Mouse (Mus musculus) lung, postnatal 0 days (tissue): ENCODE results near the gene Hes5. TPM values are rescaled to one million over a fixed set of nuclear protein-coding genes. Genes with fewer than 3 reads are reported as not detected.

Experiments
- ATAC-seq: fragments of 200-750 bp; cut with Nextera tagmentation; 2 replicates; pipeline ENCODE4 v1.8.0; 2017; ENCODE audit warnings: moderate library complexity
- DNase-seq: peaks from one replicate; pipeline ENCODE4 v3.0.0-alpha.2; 2016; ENCODE audit warnings: low spot score
- H3K27ac ChIP-seq: fragments of 300-500 bp; sonication (generic); 2 replicates; pipeline ENCODE4 v1.5.1; 2014; ENCODE audit warnings: antibody characterized with exemption, mild to moderate bottlenecking, low read length, mixed read lengths
- H3K27me3 ChIP-seq: fragments of 300-500 bp; sonication (generic); replicated peaks from 2 replicates; pipeline ENCODE4 v1.6.1; 2014; ENCODE audit warnings: low read length, mixed read lengths; ENCODE audit not compliant: insufficient read depth
- H3K36me3 ChIP-seq: fragments of 300-500 bp; sonication (generic); 2 replicates; pipeline ENCODE4 v1.6.1; 2014; ENCODE audit warnings: low read length, mixed read lengths; ENCODE audit not compliant: insufficient read depth
- H3K4me1 ChIP-seq: fragments of 300-500 bp; sonication (generic); 2 replicates; pipeline ENCODE4 v1.6.1; 2014; ENCODE audit warnings: antibody characterized with exemption, low read depth, low read length, mixed read lengths; ENCODE audit not compliant: insufficient read depth
- H3K4me2 ChIP-seq: fragments of 300-500 bp; sonication (generic); replicated peaks from 2 replicates; pipeline ENCODE4 v1.6.1; 2014; ENCODE audit warnings: low read depth, mild to moderate bottlenecking, low read length, moderate library complexity, mixed read lengths
- H3K4me3 ChIP-seq: fragments of 300-500 bp; sonication (generic); 2 replicates; pipeline ENCODE4 v1.5.1; 2014; ENCODE audit warnings: low read depth, low read length
- H3K9ac ChIP-seq: fragments of 300-500 bp; sonication (generic); replicated peaks from 2 replicates; pipeline ENCODE4 v1.6.1; 2014; ENCODE audit warnings: low read depth, mild to moderate bottlenecking
- H3K9me3 ChIP-seq: fragments of 300-500 bp; sonication (generic); 2 replicates; pipeline ENCODE4 v1.6.1; 2016; ENCODE audit warnings: low read length, mixed read lengths
- CTCF ChIP-seq: IDR thresholded peaks from 2 replicates; pipeline ENCODE4 v1.5.1; 2016; ENCODE audit warnings: antibody characterized with exemption, mild to moderate bottlenecking
- EP300 ChIP-seq: IDR thresholded peaks from 2 replicates; pipeline ENCODE4 v1.6.1; 2016; ENCODE audit warnings: antibody characterized with exemption, mild to moderate bottlenecking, control low read depth
- WGBS: fragments of 180-500 bp; shearing (Covaris S2); extraction: QIAGEN DNeasy Blood & Tissue Kit; methylation state at CpG from one replicate; pipeline ENCODE4 v1.1.7; 2014; 5-methylcytosine and 5-hydroxymethylcytosine counted together
- polyA plus RNA-seq: library from polyadenylated mRNA; unstranded; fragments of >200 nt; fragmentation: Nextera tagmentation; extraction: Ambion mirVana; gene quantifications from 2 replicates; pipeline ENCODE4 v1.2.1, GENCODE M21; 2015

The Hes5 gene
- polyA plus RNA-seq, 1 experiment from 2014 or later = 0.10 TPM

DNA sequence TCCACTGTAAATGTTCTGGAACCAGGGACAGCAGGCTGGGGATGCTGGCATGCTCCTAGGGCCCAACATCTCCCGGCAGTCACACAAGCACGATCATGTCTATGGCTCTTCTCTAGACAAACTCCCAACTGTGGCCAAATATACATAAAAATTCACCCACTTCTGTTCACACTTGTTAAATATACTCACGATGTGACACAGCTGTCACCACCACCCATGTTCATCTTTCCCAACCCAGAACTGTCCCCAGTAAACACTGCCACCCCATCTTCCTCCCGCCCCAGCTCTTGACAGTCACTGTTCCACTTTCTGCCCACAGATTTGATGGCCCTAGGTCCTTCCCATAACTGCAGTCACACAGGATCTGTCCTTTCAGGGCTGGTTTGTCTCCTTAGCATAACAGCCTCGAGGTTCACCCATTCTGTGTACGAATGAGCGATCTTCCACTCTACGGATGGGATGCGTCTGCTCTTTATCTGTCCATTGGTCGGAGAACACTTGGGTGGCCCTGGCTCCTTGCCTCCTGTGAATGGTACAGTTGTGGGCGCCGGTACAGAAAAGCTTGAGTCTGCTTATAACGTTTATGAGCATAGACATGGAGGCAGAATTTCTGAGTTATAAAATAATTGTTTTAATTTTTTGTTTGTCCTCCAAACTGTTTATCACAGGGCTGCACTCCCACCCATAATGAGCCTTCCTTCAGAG, 3.3 kb upstream of the Hes5 start:
- no peak overlapping the region for H3K9ac ChIP-seq
- H3K4me3 ChIP-seq = no peak overlapping the region
- no peaks in the 10 kb centered on the region for H3K36me3 ChIP-seq
- H3K9me3 ChIP-seq = no peaks in the 10 kb centered on the region
- H3K27me3 ChIP-seq = peaks cover 61% of the 10 kb centered on the region
- WGBS = 50% methylated on average over 13 of the region's 13 CpGs
- ATAC-seq (no peak), DNase-seq (no peak)
- H3K4me1 ChIP-seq = no peaks in the 10 kb centered on the region
- TF ChIP-seq CTCF = no peak
- no peak for TF ChIP-seq EP300
- no peak overlapping the region for H3K4me2 ChIP-seq
- H3K27ac ChIP-seq = no peak overlapping the region

DNA sequence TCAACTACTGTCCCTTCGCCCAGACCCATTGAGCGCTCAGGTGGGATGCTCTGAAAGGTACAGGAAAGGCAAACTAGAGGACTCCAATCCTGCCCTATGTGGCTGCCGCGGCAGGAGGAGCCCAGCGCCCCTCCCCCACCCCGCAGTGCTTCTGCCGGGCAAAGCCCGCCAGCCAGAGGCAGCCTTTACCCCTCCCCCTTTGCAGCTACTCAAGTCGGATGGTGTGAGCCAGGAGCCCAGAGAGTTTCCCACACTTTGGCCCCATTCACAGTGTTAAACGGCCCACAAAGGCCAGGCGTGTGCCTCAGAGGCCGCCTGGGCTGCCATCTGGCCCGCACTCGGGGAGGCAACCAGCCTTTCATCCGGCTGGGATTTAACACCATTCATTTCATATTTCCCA, 2.6 kb upstream of the Hes5 start:
- Histone ChIP-seq H3K9ac (no peak overlapping the region), H3K36me3 (no peaks in the 10 kb centered on the region), H3K4me2 (0 out of 2 replicates have a peak overlapping the region, but pooled peaks have one; percentile 3), H3K27me3 (peaks cover 61% of the 10 kb centered on the region), H3K4me1 (no peaks in the 10 kb centered on the region), H3K4me3 (no peak overlapping the region), H3K9me3 (no peaks in the 10 kb centered on the region), H3K27ac (no peak overlapping the region)
- TF ChIP-seq EP300 = no peak
- TF ChIP-seq CTCF = no peak
- DNase-seq = no peak
- WGBS = 3% methylated on average over 15 of the region's 15 CpGs
- ATAC-seq = no peak

DNA sequence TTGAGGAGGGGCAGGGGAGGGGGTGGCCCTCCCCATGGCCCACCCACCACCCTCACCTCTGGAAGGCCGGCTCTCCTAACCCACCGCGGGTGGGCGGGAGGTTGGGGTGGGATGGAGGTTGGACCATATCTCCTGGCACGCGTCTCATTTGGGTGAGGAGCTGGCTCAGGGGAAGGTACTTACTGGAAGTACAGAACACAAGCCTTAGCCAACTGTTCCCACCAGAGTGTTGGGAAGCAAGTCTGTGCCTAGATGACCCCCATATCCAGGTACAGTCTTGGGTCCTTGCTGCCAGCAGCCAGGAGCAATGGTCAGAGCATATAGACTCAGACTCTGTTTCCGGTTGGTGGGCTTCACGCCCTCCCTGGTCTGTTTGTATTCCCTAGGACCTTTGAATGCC, 2.1 kb upstream of the Hes5 start:
- Histone ChIP-seq H3K27me3 (peaks cover 57% of the 10 kb centered on the region), H3K4me3 (no peak overlapping the region), H3K9ac (no peak overlapping the region), H3K36me3 (no peaks in the 10 kb centered on the region), H3K4me2 (no peak overlapping the region), H3K4me1 (no peaks in the 10 kb centered on the region), H3K27ac (no peak overlapping the region), H3K9me3 (no peaks in the 10 kb centered on the region)
- TF ChIP-seq EP300 (no peak), CTCF (no peak)
- WGBS = 19% methylated on average over 8 of the region's 8 CpGs
- ATAC-seq (no peak), DNase-seq (no peak)

DNA sequence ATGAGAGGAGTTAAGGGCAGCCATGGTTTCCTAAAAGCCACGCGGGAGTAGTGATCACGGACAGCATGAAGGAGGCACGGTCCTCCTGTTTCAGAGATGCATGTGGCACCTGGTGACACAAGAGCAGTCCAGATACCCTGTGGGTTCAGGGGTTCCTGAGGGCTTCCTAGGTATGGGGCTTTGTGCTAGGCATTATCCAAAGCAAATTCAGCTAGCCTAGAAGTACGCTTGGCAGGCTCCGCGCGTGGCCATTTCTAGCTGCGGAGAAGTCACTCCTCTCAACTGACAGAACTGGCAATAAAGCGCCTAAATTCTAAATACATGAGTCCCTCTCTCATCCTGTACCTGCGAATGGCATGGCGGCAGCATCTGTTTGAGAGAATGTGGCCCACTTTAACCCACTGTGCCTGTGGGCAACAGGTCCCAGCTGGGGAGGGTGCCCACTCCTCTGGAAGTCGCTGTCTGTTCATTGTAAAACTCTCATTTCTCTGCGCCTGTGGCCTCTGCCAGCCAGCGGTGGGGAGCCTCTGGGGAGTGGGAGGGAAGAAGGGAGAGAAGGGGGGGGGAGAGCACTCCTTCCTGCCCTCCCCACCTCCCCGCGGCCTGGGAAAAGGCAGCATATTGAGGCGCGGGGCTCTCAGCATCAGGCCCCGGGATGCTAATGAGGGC, 568 bp upstream of the Hes5 start:
- Histone ChIP-seq H3K9me3 (no peaks in the 10 kb centered on the region), H3K27ac (no peak overlapping the region), H3K36me3 (no peaks in the 10 kb centered on the region), H3K4me1 (peaks cover 3% of the 10 kb centered on the region; the same call in 1 of the 2 replicates), H3K4me2 (peak overlapping the region; percentile 70), H3K9ac (no peak overlapping the region), H3K27me3 (peaks cover 51% of the 10 kb centered on the region), H3K4me3 (peak overlapping the region; percentile 33)
- TF ChIP-seq EP300 = no peak
- no peak for TF ChIP-seq CTCF
- no peak for ATAC-seq
- 36% methylated on average over 20 of the region's 20 CpGs for WGBS
- no peak for DNase-seq

DNA sequence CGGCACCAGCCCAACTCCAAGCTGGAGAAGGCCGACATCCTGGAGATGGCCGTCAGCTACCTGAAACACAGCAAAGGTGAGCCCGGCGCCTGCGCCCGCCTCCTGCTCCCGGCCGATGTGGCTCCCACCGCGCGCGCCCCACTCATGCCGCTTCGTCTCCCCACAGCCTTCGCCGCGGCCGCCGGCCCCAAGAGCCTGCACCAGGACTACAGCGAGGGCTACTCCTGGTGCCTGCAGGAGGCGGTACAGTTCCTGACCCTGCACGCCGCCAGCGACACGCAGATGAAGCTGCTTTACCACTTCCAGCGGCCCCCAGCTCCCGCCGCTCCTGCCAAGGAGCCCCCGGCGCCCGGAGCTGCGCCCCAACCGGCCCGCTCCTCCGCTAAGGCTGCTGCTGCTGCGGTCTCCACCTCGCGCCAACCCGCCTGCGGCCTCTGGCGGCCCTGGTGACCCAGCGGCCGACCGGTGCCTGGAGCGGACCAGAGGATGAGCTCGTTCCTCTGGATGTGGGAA, 559 bp downstream of the Hes5 start:
- H3K4me3 ChIP-seq = peak overlapping the region; percentile 33
- H3K9ac ChIP-seq = no peak overlapping the region
- no peaks in the 10 kb centered on the region for H3K9me3 ChIP-seq
- H3K27ac ChIP-seq = no peak overlapping the region
- H3K4me1 ChIP-seq = peaks cover 3% of the 10 kb centered on the region; the same call in 1 of the 2 replicates
- H3K4me2 ChIP-seq = peak overlapping the region; percentile 70
- TF ChIP-seq CTCF (peak; percentile 50), EP300 (no peak)
- ATAC-seq = no peak
- no peaks in the 10 kb centered on the region for H3K36me3 ChIP-seq
- WGBS = under 1% methylated on average over 29 of the region's 47 CpGs
- peak; percentile 21 for DNase-seq
- H3K27me3 ChIP-seq = peaks cover 51% of the 10 kb centered on the region

DNA sequence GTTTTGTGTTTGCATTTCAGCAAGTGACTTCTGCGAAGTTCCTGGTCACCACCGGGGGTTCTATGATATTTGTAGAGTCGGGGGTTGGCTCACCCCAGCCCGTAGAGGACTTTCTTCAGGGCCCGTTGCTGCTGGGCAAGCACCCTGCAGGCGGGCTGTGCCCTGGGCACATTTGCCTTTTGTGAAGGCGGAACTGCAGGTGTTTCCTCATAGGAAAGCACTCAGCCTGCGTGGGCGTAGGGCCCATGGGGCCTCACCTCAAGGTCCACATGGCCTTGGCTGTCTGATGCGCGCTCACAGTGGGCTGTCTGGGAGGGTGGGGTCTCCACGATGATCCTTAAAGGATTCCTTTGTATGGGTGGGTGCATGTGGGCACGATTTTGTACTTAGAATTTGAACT, 1.2 kb downstream of the Hes5 start:
- H3K4me1 ChIP-seq = peaks cover 3% of the 10 kb centered on the region; the same call in 1 of the 2 replicates
- no peaks in the 10 kb centered on the region for H3K36me3 ChIP-seq
- 33% methylated on average over 13 of the region's 13 CpGs for WGBS
- no peak for DNase-seq
- H3K4me2 ChIP-seq = peak overlapping the region; percentile 70; the same call in 1 of the 2 replicates
- peaks cover 51% of the 10 kb centered on the region for H3K27me3 ChIP-seq
- no peak overlapping the region for H3K27ac ChIP-seq
- 0 out of 2 replicates have a peak overlapping the region, but pooled peaks have one; percentile 33 for H3K4me3 ChIP-seq
- no peak overlapping the region for H3K9ac ChIP-seq
- H3K9me3 ChIP-seq = no peaks in the 10 kb centered on the region
- TF ChIP-seq CTCF (no peak), EP300 (no peak)
- no peak for ATAC-seq
